Mouse (Mus musculus) kidney, postnatal 36 days (tissue): ENCODE measurements around the gene Rlim.

Experiments used
- DNase-seq, 2 experiments: peaks; one replicate each; pipeline ENCODE4 v3.0.0; 2021 to 2022; ENCODE audit warnings: mixed read lengths in 2 of 2

The Rlim gene

DNA sequence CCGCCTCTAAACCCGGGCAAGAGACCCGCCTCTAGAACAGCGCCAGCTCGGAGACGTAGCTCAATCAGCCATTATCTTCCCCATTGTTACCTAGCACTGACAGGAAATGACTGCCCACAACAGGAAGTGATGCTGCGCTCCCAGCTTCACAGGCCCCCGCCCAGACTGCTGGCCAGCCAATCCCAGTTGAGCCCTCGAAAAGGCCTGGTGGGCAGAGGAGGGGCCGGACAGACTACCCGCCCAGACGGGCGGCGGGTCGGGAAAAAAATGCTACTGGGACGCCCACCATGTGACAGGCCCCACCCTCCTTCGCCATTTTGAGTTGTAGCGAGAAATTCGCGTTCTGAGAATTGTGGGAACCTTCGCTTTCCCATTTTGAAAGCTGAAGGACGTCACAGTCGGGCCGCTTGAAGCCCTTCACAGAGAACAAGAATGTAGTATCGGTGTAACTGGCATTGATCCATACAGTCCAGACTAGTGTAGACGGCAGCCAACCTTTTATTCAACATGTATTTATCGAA, at the start of gene Rlim:
Gene Rlim, minus strand, starts transcription at position 116 of the 521 bp plus-strand sequence.
- DNase-seq: peak; percentile 93 to 95

DNA sequence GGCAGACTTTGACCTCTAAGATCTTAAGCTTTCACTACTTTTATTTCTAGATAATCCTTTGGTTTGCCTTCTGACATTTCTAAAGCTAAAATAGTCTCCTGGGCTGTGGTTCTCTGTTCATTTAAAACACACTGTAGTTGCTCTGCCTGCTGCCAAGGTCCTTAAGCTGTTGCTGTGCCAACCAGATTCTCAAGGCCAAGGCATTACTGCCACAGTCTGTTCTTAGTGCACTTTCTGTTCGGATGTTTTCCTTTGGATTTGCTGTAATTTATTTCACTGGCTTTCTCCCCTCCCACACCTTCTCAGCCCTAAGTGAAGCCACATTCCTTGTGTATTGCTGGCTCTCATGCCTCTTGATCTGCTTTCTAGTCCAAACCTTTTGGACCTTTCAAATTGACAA, 36.1 kb upstream of the Rlim start:
- no peak for DNase-seq

DNA sequence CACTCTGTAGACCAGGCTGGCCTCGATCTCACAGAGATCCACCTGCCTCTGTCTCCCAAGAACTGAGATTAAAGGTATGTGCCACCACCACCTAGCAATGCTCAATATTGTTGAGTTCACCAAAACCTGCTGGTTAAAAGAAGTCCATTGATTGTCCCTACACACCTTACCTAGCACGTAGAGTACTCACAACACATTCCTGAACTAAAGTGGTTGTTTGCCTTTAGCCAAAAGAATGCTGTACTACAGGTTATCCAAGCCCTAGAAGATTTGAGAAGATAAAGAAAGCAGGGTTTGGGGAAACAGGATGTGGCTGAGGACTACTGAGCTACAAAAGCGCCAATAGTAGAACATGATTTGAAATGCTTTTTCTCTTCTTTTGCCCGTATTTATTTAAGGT, 34.0 kb upstream of the Rlim start:
- DNase-seq: no peak

DNA sequence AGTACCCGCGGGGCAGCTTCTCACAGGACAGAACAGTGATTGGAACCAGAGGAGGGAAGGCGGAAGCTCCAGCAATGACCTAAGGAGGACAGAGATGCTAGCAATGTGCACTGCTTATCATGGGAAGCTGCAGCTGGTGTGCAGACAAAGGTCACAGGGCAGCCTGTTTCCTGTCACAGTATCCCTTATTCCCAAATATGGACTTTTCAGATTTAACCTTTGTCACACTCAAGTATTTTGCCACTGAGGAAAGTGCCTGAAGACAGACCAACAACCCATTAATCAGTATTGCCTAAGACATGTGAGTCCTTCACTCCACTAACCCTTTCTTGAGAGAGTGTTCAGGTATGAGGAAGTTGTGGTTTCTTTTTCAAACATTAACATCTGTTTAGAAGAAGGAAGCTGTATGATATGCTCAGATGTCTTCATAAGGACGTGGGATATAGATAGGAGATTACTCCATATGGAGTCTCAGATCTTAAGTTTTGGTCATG, 32.3 kb upstream of the Rlim start:
- DNase-seq: peak; percentile 10 to 17

DNA sequence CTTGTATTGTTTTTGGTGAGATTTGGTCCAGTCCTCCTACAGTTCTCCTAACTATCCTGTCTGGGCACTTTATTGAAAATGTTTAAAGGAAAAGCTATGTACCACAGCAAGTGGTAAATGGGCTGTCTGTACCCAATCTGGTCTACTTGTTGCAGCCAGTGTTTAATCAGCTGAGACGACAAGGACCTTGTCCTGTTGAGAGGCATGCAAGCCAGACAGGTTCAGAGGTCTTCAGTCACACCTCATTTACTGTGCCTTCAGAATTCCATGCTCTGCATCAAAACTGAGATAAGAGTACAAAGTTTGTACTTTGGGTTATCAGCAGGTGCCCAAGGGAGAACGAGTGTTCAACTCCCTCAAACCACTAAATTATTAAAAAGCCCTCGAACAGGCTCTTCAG, 13.7 kb upstream of the Rlim start:
- peak; percentile 23 to 53 for DNase-seq

DNA sequence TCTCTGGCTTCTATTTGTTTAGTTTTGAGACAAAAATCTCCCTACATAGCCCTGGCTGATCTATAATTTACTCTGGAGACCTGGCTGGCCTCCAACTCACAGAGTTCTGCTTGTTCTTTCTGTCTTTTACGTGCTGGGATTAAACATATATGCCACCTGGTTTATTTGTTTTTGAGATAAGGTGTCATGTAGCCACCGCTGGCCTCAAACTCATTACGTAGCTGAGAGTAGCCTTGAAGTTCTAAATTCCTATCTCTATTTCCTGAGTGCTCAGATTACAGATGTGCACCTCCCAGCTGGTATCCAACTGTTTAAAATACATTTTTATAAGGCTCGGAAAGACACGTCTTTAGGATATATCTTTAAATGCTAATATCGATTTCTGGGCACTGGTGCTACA, 12.8 kb upstream of the Rlim start:
- DNase-seq: no peak

DNA sequence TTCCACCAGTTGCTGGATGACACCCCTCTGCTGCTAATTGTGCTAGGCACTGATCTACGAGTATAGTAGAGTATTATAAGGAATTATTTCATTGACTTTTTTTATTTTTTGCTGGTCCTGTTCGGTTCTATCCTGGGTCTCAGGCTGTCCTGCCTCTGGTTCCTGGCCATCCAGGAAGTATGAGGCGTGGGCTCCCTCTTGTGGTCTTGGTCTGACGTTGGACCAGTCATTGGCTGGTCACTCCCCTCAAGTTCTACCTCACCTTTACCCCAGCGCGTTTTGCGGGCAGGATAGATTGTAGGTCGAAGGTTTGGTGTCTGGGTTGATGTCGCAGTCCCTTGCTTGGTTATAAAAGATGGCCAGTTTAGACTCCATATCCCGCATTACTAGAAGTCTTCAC, 10.6 kb upstream of the Rlim start:
- peak; percentile 43 to 64 for DNase-seq

DNA sequence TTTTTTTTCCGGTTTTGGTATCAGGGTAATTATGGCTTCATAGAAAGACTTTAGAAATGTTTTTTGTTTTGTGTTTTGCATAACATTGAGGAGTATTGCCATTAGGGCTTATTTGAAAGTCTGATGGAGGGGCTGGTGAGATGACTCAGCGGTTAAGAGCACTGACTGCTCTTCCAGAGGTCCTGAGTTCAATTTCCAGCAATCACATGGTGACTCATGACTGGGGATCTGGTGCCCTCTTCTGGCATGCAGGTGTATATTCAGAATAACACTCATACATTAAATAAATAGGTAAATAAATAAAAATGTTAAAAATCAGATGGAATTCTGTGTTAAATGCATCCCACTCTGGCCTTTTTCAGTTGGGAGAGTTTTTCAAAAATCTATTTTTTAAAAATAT, 9.3 kb upstream of the Rlim start:
- peak; percentile 31 to 69 for DNase-seq

DNA sequence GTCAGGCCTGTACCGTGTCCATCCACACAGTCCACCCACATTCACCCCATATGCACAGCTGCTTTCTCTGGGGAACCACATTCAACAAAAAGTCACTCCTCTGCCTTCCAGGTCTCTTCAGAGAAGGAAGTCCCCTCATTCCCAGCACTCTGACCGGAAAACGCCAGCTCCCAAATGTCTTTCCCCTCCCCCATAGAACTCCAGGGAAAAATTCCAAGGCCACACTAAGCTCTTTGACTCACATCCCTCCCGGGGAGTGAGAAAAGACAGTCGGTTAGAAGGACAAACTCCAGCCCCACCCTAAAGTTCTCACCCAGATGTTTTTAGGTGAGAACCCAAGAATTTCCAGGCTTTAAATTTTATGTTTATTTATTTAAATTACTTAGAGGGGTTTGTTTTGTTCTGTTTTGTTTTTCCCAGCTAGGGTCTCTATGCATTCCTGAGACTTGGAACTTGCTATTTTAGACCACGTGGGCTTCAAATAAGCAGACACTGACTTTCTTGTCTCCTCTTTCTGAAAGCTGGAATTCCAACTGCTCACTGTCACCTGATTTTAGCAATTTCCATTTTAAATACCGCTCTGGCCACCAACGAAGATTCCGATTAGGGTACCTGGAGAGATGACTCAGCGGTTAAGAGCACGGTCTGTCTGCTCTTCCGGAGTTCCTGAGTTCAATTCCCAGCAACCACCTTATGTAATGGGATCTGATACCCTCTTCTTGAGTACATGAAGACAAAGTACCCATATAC, 6.3 kb upstream of the Rlim start:
- peak; percentile 18 to 19 for DNase-seq

DNA sequence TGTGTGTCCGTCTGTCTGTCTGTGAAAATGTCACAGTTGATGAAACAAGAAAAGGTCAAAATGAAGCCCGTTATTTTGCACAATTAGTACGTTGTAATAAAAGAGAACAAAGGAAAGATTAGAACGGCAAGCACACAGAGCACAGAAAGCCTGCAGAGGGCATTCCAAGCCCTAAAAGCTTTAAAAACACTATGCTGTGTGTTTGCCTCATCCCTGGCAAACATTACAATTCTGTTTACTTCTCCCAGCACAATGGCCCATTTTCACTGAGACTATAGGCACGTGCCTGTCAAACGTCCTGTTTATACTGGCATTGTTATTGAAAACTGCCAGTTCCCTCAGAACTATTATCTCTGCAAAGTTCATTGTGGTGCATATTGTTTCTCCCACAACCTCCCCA, 5.1 kb upstream of the Rlim start:
- DNase-seq: no peak

DNA sequence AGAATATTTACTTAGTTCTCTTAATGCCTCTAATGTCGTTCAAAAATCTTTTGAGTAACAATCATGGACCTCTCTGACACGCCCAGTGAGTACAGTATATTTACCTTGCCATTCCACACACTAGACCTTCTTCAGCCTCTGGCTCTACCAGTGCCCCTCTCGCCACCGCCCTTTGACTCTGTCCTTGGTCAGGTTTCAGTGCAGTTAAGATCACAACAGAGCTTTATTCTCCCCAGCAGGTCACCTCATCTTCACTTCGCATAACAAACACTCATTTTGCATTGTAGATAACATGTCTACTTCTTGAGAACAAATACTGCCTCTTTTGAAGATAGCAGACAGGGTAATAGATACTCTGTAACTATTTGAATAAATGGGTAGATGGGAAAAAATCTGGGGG, 3.9 kb upstream of the Rlim start:
- DNase-seq: no peak

DNA sequence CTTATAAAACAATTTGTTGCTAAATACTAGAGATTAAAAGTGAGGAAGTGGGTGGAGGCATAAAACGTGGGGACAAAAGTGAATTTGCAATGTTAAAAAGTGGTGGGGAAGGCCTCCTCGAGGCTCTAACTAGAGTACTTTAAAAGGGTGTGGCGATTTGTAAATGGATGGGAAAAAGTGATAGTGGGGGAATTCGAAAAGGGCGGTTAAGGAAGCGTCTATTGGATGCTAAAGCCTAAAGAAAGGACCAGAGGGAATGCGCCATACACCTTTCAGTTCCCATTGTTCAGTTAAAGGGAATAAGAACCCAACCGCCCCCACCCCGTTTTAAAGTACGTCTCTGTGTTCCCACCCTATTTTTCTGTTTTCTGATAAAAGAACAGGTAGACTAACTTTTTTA, 722 bp upstream of the Rlim start:
- no peak for DNase-seq

DNA sequence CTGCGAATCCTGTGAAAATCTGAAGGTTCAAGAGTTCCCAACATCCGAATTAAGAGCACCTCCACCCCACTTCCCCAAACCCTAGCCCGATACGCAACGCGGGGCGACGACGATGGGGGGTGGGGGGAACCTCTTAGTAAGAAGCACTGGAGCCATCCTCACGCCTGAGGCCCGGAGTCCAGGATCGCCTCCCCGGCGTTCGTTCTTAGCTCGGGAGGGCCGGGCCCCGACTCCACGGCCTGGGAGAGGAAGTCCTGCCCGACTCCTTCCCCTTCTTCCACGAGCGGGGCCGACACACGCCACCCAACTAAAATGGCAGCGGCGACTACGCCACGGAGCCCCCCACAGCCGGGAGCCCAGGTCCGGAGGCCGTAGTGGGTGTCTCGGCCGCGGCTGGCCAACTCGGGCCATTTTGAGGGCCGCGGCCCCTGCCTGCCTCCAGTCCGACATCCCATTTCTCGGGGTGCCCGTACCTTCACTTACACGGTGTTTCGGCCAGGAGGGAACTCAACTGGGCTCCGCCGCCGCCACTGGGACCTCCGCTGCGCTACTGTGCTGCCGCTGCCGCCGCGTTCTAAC, 405 bp downstream of the Rlim start:
- DNase-seq: peak in 1 of 2 experiments; percentile 31

DNA sequence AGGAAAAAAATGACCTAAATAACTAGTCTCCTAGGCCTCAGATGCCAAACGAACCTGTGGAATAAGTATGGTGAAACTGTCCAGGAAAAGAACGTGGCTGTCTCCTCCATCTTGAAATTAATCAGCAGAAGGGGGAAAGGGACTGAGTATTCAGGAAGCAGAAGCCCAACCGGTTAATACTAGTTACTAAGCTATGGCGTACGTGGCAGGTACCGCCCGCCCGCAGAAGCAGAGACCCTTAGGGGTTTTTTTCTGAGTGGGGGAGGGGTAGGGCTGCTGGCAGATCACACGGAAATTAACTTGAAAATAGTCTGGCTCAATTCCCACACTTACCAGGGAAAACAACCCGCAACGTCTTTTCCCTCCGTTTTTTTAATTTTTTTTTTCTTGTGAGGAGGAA, 1.0 kb downstream of the Rlim start:
- DNase-seq: peak; percentile 36 to 37

DNA sequence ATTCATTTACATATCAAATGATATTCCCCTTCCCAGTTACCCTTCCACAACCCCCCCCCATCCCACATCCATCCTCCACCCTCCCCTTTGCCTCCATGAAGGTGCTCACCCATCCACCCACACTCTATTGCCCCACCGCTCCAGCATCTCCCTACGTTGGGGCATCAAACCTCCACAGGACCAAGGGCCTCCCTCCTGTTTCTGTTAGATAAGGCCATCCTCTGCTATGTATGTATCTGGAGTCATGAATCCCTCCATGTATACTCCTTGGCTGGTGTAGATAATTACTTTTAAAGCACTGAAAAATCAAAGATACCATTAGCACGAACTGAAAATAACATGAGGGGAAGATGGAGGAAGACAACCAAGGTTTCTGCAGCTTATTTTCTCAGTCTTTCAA, 41.4 kb downstream of the Rlim start:
- no peak for DNase-seq

DNA sequence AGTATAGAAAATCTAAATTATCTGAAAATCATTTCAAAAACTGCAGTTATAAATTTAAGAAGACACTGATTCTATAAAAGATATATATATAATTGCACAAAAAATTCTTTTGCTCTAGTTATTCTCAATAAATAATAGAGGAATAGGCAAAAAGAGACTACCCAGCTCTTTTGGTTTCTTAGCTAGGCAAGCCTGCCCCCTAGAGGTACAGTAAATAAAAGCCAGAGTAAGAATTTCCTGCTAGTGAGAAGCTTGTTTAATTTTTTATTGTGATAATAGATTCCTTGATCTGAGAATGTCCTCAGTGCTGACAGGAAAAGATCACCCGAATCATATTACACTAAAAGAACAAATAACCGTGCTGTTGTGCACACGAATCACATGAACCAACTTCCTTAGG, 43.8 kb downstream of the Rlim start:
- peak; percentile 12 to 15 for DNase-seq

DNA sequence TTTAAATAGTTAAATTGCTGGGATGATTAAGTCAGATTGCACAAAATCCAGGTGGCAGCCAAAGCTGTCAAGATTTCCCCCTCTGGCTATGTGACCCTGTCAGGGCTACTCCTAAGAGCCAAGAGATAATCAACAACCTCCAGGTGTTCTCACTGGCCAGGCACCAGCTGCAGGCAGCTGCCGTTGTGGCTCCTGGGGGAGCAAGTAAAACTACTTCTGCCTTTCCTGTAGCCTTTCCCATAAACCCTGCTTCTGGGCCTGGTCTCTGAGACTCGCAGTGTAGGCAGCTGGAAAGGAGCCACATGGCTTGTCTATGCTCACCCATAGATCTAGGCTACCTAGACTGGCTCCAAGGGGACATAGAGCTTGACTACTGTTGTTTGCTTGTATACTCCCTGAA, 58.6 kb downstream of the Rlim start:
- DNase-seq: peak in 1 of 2 experiments; percentile 2

DNA sequence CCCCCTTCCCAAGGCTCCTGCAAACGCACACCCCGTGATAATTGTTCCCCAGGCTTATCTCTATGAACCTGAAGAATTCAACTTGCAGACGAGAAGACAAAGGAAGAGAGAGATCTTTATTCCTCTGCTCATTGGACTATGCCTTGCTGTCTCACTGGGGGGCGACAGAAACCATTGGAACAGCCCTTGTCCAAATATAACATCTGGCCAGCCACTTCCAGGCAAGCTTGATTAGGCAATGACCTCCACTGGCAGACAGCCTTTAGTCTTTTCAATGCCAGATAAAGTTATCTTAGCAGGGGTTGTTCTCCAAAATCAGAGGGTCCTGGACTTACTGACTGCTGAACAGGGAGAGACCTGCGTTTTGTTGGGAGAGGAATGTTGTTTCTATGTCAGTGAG, 62.1 kb downstream of the Rlim start:
- peak; percentile 12 to 46 for DNase-seq

DNA sequence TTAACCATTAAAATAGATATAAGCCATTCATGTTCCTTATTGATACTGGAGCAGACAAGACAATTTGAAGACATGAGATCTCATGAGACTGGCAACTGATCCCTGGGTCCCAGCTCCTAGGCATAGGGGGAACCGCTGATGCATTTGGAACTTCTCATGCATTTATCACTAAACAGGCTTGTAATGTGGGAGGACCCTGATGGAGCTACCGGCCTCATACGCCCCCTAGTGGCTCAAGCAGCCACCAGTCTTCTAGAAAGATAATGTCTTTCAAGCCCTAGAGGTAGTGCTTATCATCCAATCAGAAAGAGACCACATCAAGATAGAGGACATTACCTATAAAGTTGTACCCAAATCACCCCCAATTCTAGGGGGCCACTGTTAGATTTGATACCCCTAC, 66.3 kb downstream of the Rlim start:
- DNase-seq: peak; percentile 31 to 75
